Mouse (Mus musculus): ENCODE data around the gene Stard5. TPM values are rescaled to one million over a fixed set of nuclear protein-coding genes. Genes with fewer than 3 reads are reported as not detected.

The Stard5 gene
- polyA plus RNA-seq, 1 experiment from 2014 or later, result 19.4 TPM

DNA sequence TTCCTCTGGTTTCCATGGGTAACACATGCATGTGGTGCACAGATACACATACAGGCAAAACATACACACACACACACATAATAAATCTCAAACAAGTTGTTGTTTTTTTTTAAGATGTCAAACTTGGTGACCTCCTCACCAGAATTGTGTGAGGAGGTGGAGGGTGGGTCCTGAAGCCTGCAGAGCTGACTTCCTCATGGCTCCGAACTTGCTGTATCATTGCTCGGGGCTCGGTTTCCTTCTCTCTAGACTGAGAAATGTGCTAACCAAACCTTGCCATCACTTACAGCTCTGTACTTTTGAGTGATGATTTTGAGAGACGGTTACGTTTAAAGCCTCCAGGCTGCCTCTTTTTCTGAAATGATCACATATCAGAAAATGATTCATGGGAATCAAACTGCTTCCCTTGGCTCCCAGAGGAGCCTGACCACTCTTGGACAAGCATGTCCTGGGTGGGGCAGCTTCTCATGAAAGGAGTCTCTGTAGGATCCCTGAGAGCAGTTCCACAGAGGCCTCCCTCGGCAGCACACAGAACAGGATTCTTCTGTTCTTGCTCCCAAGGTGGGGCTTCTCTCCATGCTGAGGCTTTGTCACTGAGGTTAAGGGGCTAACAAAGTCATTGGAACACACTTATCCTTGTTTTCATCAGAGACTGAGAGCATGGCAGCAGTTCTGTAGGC is 67.4 kb downstream of the Stard5 start:
- Histone ChIP-seq H3K4me2 (replicated peaks; ENCODE audit: low read depth, low read length) (no peak overlapping the region), H3K9me3 (ENCODE audit: control insufficient read depth, low read length) (no peaks in the 10 kb centered on the region), H3K27ac (ENCODE audit: low read depth, low read length) (no peak overlapping the region), H3K4me1 (ENCODE audit: control insufficient read depth, insufficient read depth, low read length) (no peaks in the 10 kb centered on the region), H3K4me3 (ENCODE audit: low read length) (no peak overlapping the region), H3K27me3 (ENCODE audit: control insufficient read depth, insufficient read depth, low read length) (no peaks in the 10 kb centered on the region), H3K9ac (ENCODE audit: low read depth, low read length) (no peak overlapping the region), H3K36me3 (ENCODE audit: control insufficient read depth, insufficient read depth, low read length) (no peaks in the 10 kb centered on the region)
- WGBS, result 81% methylated on average over 6 of the region's 6 CpGs
- no peak for ATAC-seq (ENCODE audit: low FRiP score, low TSS enrichment)

Other genes starting within 250 kb of the Stard5 start
- gene Tmc3, start 47.0 kb upstream of the Stard5 start, polyA plus RNA-seq (2014; fragmentation: Nextera tagmentation; extraction: Ambion mirVana), result 0.84 and 0.91 TPM in 2 replicates
- gene Il16, start 113.8 kb downstream of the Stard5 start, polyA plus RNA-seq (2014; fragmentation: Nextera tagmentation; extraction: Ambion mirVana), result 1.6 and 2.5 TPM in 2 replicates
- not detected in 2 replicates for gene Cfap161, start 162.9 kb downstream of the Stard5 start, polyA plus RNA-seq (2014; fragmentation: Nextera tagmentation; extraction: Ambion mirVana)

All from kidney, embryonic 14.5 days (tissue).